In the genomic region with DNA sequence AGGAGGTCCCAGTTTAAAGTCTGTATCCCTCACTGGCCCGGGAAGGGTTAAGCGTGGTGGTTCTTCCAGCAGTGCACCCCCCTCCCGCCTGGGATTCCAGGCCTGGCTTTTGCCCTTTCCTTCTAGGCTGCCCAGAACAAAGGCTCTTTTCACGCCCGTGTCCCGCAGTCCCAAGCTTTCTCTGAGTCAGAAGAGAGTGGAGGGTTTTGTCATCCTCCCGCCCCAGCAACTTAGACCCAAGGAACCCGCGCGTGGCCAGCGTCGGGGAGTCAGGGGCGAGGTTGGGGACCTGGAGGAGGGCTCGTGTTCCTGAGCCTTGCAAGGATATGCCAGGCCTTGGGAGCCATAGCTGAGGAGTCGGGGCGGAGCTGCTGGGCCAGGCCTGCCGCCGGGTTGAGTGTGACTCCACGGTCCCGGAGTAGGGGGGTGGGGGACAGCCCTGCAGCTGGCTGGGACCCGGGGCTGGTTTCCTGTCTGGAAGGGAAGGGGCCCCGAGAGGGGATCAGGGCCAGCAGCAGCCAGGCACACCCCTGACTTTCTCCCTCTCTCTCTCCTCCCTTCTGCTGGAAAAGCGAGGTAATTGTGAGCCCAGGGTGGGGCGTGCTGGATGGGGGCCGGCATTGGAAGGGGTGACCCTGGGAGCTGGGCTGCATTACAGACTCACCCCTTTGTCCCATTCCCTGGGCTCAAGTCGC, we compare ENCODE assay signal across 8 mouse cellular contexts. TPM values are rescaled to one million over a fixed set of nuclear protein-coding genes. Genes with fewer than 3 reads are reported as not detected.
A peak's percentile ranks its signal among the peaks of the same experiment; 100 is the strongest.
DNase-seq lines count a peak whose midpoint lies in the region; ATAC-seq lines count a peak whose summit lies in the region.

No protein-coding gene starts in this region.

- H3K79me2 ChIP-seq in macrophage (ENCODE audit: inconsistent target): no peaks in the 10 kb centered on the region

- peaks cover 43% of the 10 kb centered on the region for H3K4me1 ChIP-seq in heart, embryonic 12.5 days (replicated peaks)
- H3K4me1 ChIP-seq in kidney, embryonic 16.5 days (ENCODE audit: insufficient read depth, low read length): peaks cover 43% of the 10 kb centered on the region
- H3K4me1 ChIP-seq in stomach, embryonic 15.5 days: peaks cover 45% of the 10 kb centered on the region

- peak overlapping the region; percentile 92 for H3K9ac ChIP-seq in heart, embryonic 12.5 days
- peak overlapping the region; percentile 97 for H3K9ac ChIP-seq in kidney, embryonic 16.5 days (replicated peaks; ENCODE audit: low read length)
- H3K9ac ChIP-seq in stomach, embryonic 15.5 days: peak overlapping the region; percentile 67

- H3K4me3 ChIP-seq in heart, embryonic 12.5 days: peak overlapping the region; percentile 68
- H3K4me3 ChIP-seq in kidney, embryonic 16.5 days (ENCODE audit: low read length): peak overlapping the region; percentile 62
- peak overlapping the region; percentile 28 for H3K4me3 ChIP-seq in macrophage (ENCODE audit: inconsistent target)
- H3K4me3 ChIP-seq in stomach, embryonic 15.5 days (replicated peaks): peak overlapping the region; percentile 56

- ATAC-seq in heart, embryonic 12.5 days (ENCODE audit: insufficient number of reproducible peaks, low FRiP score): peak; percentile 83
- ATAC-seq in kidney, embryonic 16.5 days (ENCODE audit: low FRiP score, low TSS enrichment): peak; percentile 79
- peak; percentile 75 for ATAC-seq in stomach, embryonic 15.5 days (ENCODE audit: insufficient read depth, low FRiP score, low read depth)

- no peaks in the 10 kb centered on the region; the same call in 1 of the 2 replicates for H3K36me3 ChIP-seq in heart, embryonic 12.5 days
- no peaks in the 10 kb centered on the region for H3K36me3 ChIP-seq in kidney, embryonic 16.5 days (ENCODE audit: insufficient read depth, low read length)
- H3K36me3 ChIP-seq in macrophage (ENCODE audit: inconsistent target): no peaks in the 10 kb centered on the region
- no peaks in the 10 kb centered on the region for H3K36me3 ChIP-seq in stomach, embryonic 15.5 days

- 1% methylated on average over 25 of the region's 26 CpGs for WGBS in heart, embryonic 12.5 days
- under 1% methylated on average over 26 of the region's 26 CpGs for WGBS in kidney, embryonic 16.5 days
- WGBS in macrophage (ENCODE audit: missing documents): 24% methylated on average over 26 of the region's 26 CpGs
- under 1% methylated on average over 26 of the region's 26 CpGs for WGBS in stomach, embryonic 15.5 days

- peaks cover 11% of the 10 kb centered on the region; the same call in 1 of the 2 replicates for H3K27me3 ChIP-seq in heart, embryonic 12.5 days (replicated peaks)
- no peaks in the 10 kb centered on the region for H3K27me3 ChIP-seq in kidney, embryonic 16.5 days (ENCODE audit: insufficient read depth, low read length)
- no peaks in the 10 kb centered on the region for H3K27me3 ChIP-seq in stomach, embryonic 15.5 days (replicated peaks)

- DNase-seq in layer of hippocampus, adult 9-11 months: peak; percentile 70
- no peak for DNase-seq in layer of hippocampus, adult 9-10 months (ENCODE audit: low spot score)
- peak; percentile 73 for DNase-seq in embryo, embryonic 11.5 days (ENCODE audit: low read depth, low spot score)
- no peak for DNase-seq in left cerebral cortex, adult 9 months (ENCODE audit: low spot score in 2 of 2)

- peak overlapping the region; percentile 85 for H3K4me2 ChIP-seq in heart, embryonic 12.5 days
- H3K4me2 ChIP-seq in kidney, embryonic 16.5 days (replicated peaks; ENCODE audit: low read depth, low read length): peak overlapping the region; percentile 69
- peak overlapping the region; percentile 87 for H3K4me2 ChIP-seq in stomach, embryonic 15.5 days

- no peaks in the 10 kb centered on the region for H3K9me3 ChIP-seq in heart, embryonic 12.5 days (replicated peaks)
- no peaks in the 10 kb centered on the region for H3K9me3 ChIP-seq in kidney, embryonic 16.5 days (ENCODE audit: low read length)
- H3K9me3 ChIP-seq in stomach, embryonic 15.5 days: no peaks in the 10 kb centered on the region

- H3K27ac ChIP-seq in heart, embryonic 12.5 days (ENCODE audit: poor library complexity, severe bottlenecking): peak overlapping the region; percentile 100
- peak overlapping the region; percentile 100 for H3K27ac ChIP-seq in kidney, embryonic 16.5 days (ENCODE audit: low read length)
- H3K27ac ChIP-seq in macrophage: peak overlapping the region; percentile 33; the same call in 1 of the 2 replicates
- peak overlapping the region; percentile 100 for H3K27ac ChIP-seq in stomach, embryonic 15.5 days

RNA-seq across cellular contexts. Expression of a gene that starts 1.8 kb away (rescaled TPM):
- 20.3 and 22.0 TPM in 2 replicates for polyA plus RNA-seq in heart, embryonic 12.5 days (2016; fragmentation: Nextera tagmentation; extraction: Ambion mirVana)
- polyA plus RNA-seq in kidney, embryonic 16.5 days (2015; fragmentation: Nextera tagmentation; extraction: Ambion mirVana): 43.0 and 43.9 TPM in 2 replicates
- 1 to 10 TPM in 21 of 26 experiments, under 1 TPM in 4, not detected in 1; 0.54 to 8.6 (median 2.0) TPM for total RNA-seq in macrophage (2018; cell fraction: chromatin; rRNA removed)
- total RNA-seq in macrophage (2018; cell fraction: cytosol; rRNA removed): 1 to 10 TPM in 18 of 26 experiments, under 1 TPM in 8; 0.56 to 1.8 (median 1.1) TPM
- total RNA-seq in macrophage (2018; cell fraction: nucleus; rRNA removed): 1 to 10 TPM in 16 of 26 experiments, under 1 TPM in 9, not detected in 1; 0.43 to 4.0 (median 1.2) TPM
- polyA plus RNA-seq in macrophage (2018): 1.3 to 2.1 TPM (median 1.4 TPM) in 3 replicates
- 31.3 and 31.9 TPM in 2 replicates for polyA plus RNA-seq in stomach, embryonic 15.5 days (2015; fragmentation: Nextera tagmentation; extraction: Ambion mirVana)

RNA-seq across cellular contexts. Expression of a gene that starts 11.8 kb away (rescaled TPM):
- 11.1 and 12.1 TPM in 2 replicates for polyA plus RNA-seq in heart, embryonic 12.5 days (2016; fragmentation: Nextera tagmentation; extraction: Ambion mirVana)
- 14.2 TPM in 2 replicates for polyA plus RNA-seq in kidney, embryonic 16.5 days (2015; fragmentation: Nextera tagmentation; extraction: Ambion mirVana)
- 10 to 100 TPM in 12 of 26 experiments, 1 to 10 TPM in 14; 1.8 to 27.1 (median 8.7) TPM for total RNA-seq in macrophage (2018; cell fraction: chromatin; rRNA removed)
- 10 to 100 TPM; 13.0 to 31.0 (median 21.7) TPM for total RNA-seq in macrophage (2018; cell fraction: cytosol; rRNA removed)
- total RNA-seq in macrophage (2018; cell fraction: nucleus; rRNA removed): 10 to 100 TPM in 9 of 26 experiments, 1 to 10 TPM in 17; 3.9 to 20.8 (median 8.2) TPM
- 16.6 to 24.5 TPM (median 22.9 TPM) in 3 replicates for polyA plus RNA-seq in macrophage (2018)
- polyA plus RNA-seq in stomach, embryonic 15.5 days (2015; fragmentation: Nextera tagmentation; extraction: Ambion mirVana): 11.3 and 11.4 TPM in 2 replicates

RNA-seq across cellular contexts. Expression of a gene that starts 15.7 kb away (rescaled TPM):
- polyA plus RNA-seq in heart, embryonic 12.5 days (2016; fragmentation: Nextera tagmentation; extraction: Ambion mirVana): 87.6 and 91.3 TPM in 2 replicates
- polyA plus RNA-seq in kidney, embryonic 16.5 days (2015; fragmentation: Nextera tagmentation; extraction: Ambion mirVana): 159 and 160 TPM in 2 replicates
- 10 to 100 TPM in 15 of 26 experiments, 1 to 10 TPM in 11; 2.3 to 30.3 (median 11.4) TPM for total RNA-seq in macrophage (2018; cell fraction: chromatin; rRNA removed)
- total RNA-seq in macrophage (2018; cell fraction: cytosol; rRNA removed): 10 to 100 TPM; 12.7 to 23.7 (median 17.4) TPM
- total RNA-seq in macrophage (2018; cell fraction: nucleus; rRNA removed): 10 to 100 TPM in 15 of 26 experiments, 1 to 10 TPM in 11; 4.4 to 31.2 (median 12.1) TPM
- polyA plus RNA-seq in macrophage (2018): 13.1 to 20.6 TPM (median 14.1 TPM) in 3 replicates
- polyA plus RNA-seq in stomach, embryonic 15.5 days (2015; fragmentation: Nextera tagmentation; extraction: Ambion mirVana): 91.5 and 101 TPM in 2 replicates

RNA-seq across cellular contexts. Expression of a gene that starts 19.2 kb away (rescaled TPM):
- 4.2 and 6.8 TPM in 2 replicates for polyA plus RNA-seq in heart, embryonic 12.5 days (2016; fragmentation: Nextera tagmentation; extraction: Ambion mirVana)
- polyA plus RNA-seq in kidney, embryonic 16.5 days (2015; fragmentation: Nextera tagmentation; extraction: Ambion mirVana): 7.7 and 8.0 TPM in 2 replicates
- total RNA-seq in macrophage (2018; cell fraction: chromatin; rRNA removed): 1 to 10 TPM in 6 of 26 experiments, under 1 TPM in 9, not detected in 11; 0.29 to 1.8 (median 0.92) TPM
- under 1 TPM; 0.10 to 0.65 (median 0.34) TPM for total RNA-seq in macrophage (2018; cell fraction: cytosol; rRNA removed)
- total RNA-seq in macrophage (2018; cell fraction: nucleus; rRNA removed): 1 to 10 TPM in 4 of 26 experiments, under 1 TPM in 9, not detected in 13; 0.28 to 1.6 (median 0.63) TPM
- 0.30 to 1.1 TPM (median 0.42 TPM) in 3 replicates for polyA plus RNA-seq in macrophage (2018)
- polyA plus RNA-seq in stomach, embryonic 15.5 days (2015; fragmentation: Nextera tagmentation; extraction: Ambion mirVana): 3.6 and 5.1 TPM in 2 replicates

RNA-seq across cellular contexts. Expression of a gene that starts 19.2 kb away (rescaled TPM):
- 0.17 and 0.39 TPM in 2 replicates for polyA plus RNA-seq in heart, embryonic 12.5 days (2016; fragmentation: Nextera tagmentation; extraction: Ambion mirVana)
- polyA plus RNA-seq in kidney, embryonic 16.5 days (2015; fragmentation: Nextera tagmentation; extraction: Ambion mirVana): 2.6 and 2.8 TPM in 2 replicates
- not detected for total RNA-seq in macrophage (2018; cell fraction: chromatin; rRNA removed)
- total RNA-seq in macrophage (2018; cell fraction: cytosol; rRNA removed): under 1 TPM in 21 of 26 experiments, not detected in 5; 0.04 to 0.33 (median 0.11) TPM
- not detected for total RNA-seq in macrophage (2018; cell fraction: nucleus; rRNA removed)
- polyA plus RNA-seq in macrophage (2018): 0.19 TPM in 1 of 3 replicates, not detected in the others
- 2.3 and 2.7 TPM in 2 replicates for polyA plus RNA-seq in stomach, embryonic 15.5 days (2015; fragmentation: Nextera tagmentation; extraction: Ambion mirVana)

Comparison
In these comparisons a context has a peak if more than half of its experiments do, and no peak if none do; other contexts are left out.
1. DNase-seq: peak in layer of hippocampus, adult 9-11 months (single experiment) and embryo, embryonic 11.5 days (single experiment); none in layer of hippocampus, adult 9-10 months (single experiment) and left cerebral cortex, adult 9 months (0 of 2).
2. H3K27ac ChIP-seq: peak in every context shown above with its lines; median percentile 100 in heart, embryonic 12.5 days; 100 in kidney, embryonic 16.5 days; 100 in stomach, embryonic 15.5 days; 33 in macrophage.
3. Peak in every context shown above with its lines, with median percentiles within 50 percentile points of each other: ATAC-seq, H3K4me2 ChIP-seq, H3K4me3 ChIP-seq and H3K9ac ChIP-seq.